ENCODE assay signal across 16 mouse cellular contexts in the genomic region with DNA sequence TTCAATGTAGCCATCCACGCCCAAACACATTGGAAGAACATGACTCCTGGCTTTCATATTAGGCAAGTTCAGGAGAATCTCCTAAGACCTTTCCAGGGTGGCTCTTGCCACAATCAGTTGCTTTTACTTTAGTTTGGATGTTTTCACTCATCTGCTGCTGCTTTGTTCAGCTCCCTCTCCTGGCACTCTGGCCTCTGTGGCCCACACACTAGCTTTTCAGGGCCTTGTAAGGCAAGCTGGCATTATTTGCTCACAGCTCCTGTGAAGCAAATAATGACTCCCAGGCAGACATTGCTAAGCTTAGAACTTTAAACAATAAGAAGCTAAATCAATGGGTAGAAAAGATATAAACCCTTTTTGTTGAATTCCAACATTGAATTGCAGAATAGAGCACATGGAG.
"Had no signal": no experiment of that assay in that cellular context is flagged by ENCODE, and none has a peak within 500 bp of the region (broad histone marks: within the 10 kb centered on the region; RNA-seq: fewer than 3 reads in every experiment).

No protein-coding gene starts in this region.

- H3K9me3 ChIP-seq: kidney, embryonic 15.5 days; limb, embryonic 15.5 days; liver, embryonic 12.5 days; midbrain, embryonic 15.5 days; neural tube, embryonic 13.5 days; stomach, embryonic 15.5 days had no signal

- H3K27me3 ChIP-seq: kidney, embryonic 15.5 days; limb, embryonic 15.5 days; liver, embryonic 12.5 days; midbrain, embryonic 15.5 days; neural tube, embryonic 13.5 days; stomach, embryonic 15.5 days had no signal

- H3K27ac ChIP-seq: kidney, embryonic 15.5 days; limb, embryonic 15.5 days; liver, embryonic 12.5 days; midbrain, embryonic 15.5 days; neural tube, embryonic 13.5 days; stomach, embryonic 15.5 days had no signal

- H3K4me1 ChIP-seq: kidney, embryonic 15.5 days; limb, embryonic 15.5 days; liver, embryonic 12.5 days; midbrain, embryonic 15.5 days; neural tube, embryonic 13.5 days; stomach, embryonic 15.5 days had no signal

- H3K4me3 ChIP-seq: kidney, embryonic 15.5 days; limb, embryonic 15.5 days; liver, embryonic 12.5 days; midbrain, embryonic 15.5 days; neural tube, embryonic 13.5 days; stomach, embryonic 15.5 days had no signal

- H3K9ac ChIP-seq: kidney, embryonic 15.5 days; limb, embryonic 15.5 days; liver, embryonic 12.5 days; lung, embryonic 14.5 days; midbrain, embryonic 15.5 days; neural tube, embryonic 13.5 days; stomach, embryonic 15.5 days had no signal

- H3K36me3 ChIP-seq: kidney, embryonic 15.5 days; limb, embryonic 15.5 days; liver, embryonic 12.5 days; midbrain, embryonic 15.5 days; neural tube, embryonic 13.5 days; stomach, embryonic 15.5 days had no signal

- DNase-seq: kidney, adult 2 months; kidney, postnatal 14 days; layer of hippocampus, adult 9-11 months; layer of hippocampus, postnatal 36 days; lung, embryonic 14.5 days; lung, postnatal 10 days; lung, postnatal 4 days; right cerebral cortex, postnatal 14 days; thymus, adult 2 months; thymus, postnatal 25 days had no signal

- ATAC-seq: liver, embryonic 12.5 days; midbrain, embryonic 15.5 days had no signal

- H3K4me2 ChIP-seq: kidney, embryonic 15.5 days; limb, embryonic 15.5 days; liver, embryonic 12.5 days; lung, embryonic 14.5 days; midbrain, embryonic 15.5 days; neural tube, embryonic 13.5 days; stomach, embryonic 15.5 days had no signal
